Mouse (Mus musculus) right cerebral cortex, adult 2 months (tissue): ENCODE measurements around the gene Scgb1b11.
"Not testable (repeated sequence)": the region's sequence is repeated elsewhere in the genome, so short reads cannot be mapped to it uniquely, and the experiment has no call there.

Experiments
- DNase-seq, 2 experiments: peaks; one replicate each; pipeline ENCODE4 v3.0.0; 2021 to 2022; ENCODE audit warnings: low spot score in 2 of 2

Scgb1b11 gene

GRCm38 (mm10) chr7:32222540-32222939 is at the start of gene Scgb1b11:
TSS of gene Scgb1b11 (plus strand) at chr7:32222840.
- not testable (repeated sequence) for DNase-seq

GRCm38 (mm10) chr7:32211045-32211444 is 11.6 kb upstream of the Scgb1b11 start, which contains the start of gene Scgb2b11:
TSS of gene Scgb2b11 (minus strand) at chr7:32211145.
- DNase-seq = not testable (repeated sequence)
